Mouse (Mus musculus): Measurements from ENCODE around the gene Card9. TPM values are rescaled to one million over a fixed set of nuclear protein-coding genes. Genes with fewer than 3 reads are reported as not detected.

Card9 gene
- polyA plus RNA-seq, 1 experiment from 2014 or later = 0.79 TPM

DNA sequence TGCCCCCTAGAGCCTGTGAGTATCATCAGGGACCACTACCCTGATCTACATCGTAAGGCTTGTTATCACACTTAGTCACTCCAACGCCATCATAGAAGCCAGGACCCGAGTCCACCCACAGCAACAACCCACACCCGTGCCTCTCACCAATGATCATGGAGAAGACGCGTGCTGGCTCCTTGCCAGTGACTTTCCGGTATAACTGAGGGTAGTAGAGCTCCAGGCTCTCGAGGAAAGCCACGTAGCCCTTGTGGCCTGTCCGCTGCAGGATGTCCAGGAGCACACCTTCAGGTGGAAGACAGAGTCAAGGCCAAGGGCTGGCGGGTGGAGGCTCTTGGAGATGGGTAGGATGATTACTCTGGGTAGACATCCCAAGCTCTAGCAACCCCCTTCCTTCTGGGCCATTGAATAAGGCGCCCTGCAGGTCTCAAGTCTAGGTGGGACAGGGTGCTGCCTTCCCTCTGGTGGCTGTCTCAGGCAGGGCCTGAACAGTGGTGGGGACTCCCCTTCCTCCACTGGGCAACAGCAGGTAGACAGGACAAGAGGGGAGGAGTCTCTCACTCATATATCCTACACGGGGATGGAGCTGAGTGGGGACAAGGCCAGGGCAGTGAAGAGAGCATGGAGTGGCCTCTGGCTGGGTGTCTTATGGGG, 1.9 kb downstream of the Card9 start:
- peak; percentile 25; the same call in 1 of the 2 replicates for ATAC-seq

DNA sequence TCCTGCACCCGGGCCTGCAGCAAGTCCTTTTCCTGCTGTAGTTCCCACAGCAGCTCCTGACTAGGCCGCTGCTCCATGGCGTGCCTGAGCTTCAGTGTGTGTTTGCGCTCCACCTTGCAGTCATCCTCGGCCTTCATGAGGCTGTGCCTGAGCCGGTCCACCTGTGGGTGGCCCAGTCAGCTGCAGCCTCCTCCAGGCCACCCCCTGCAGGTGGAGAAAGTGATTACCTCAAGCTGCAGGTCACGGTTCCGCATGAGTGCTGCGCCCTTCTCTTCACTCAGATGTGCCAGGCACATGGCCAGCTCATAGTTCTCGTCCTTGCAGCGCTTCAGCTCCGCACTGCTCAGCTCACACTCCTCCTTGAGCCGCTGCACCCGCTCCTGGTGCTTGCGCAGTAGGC, 3.2 kb downstream of the Card9 start:
- Histone ChIP-seq H3K4me2 (replicated peaks) (no peak overlapping the region), H3K9ac (no peak overlapping the region), H3K36me3 (no peaks in the 10 kb centered on the region), H3K9me3 (no peaks in the 10 kb centered on the region), H3K27ac (no peak overlapping the region), H3K4me3 (replicated peaks) (no peak overlapping the region), H3K27me3 (replicated peaks) (no peaks in the 10 kb centered on the region), H3K4me1 (replicated peaks) (peaks cover 4% of the 10 kb centered on the region)
- no peak for ATAC-seq
- 50% methylated on average over 15 of the region's 15 CpGs for WGBS

More for the DNA sequence above, 1.9 kb downstream of the Card9 start:
- Histone ChIP-seq H3K4me1 (replicated peaks) (no peaks in the 10 kb centered on the region), H3K4me3 (replicated peaks) (no peak overlapping the region), H3K4me2 (replicated peaks) (no peak overlapping the region), H3K27ac (no peak overlapping the region), H3K36me3 (0 out of 2 replicates have a peak, but pooled peaks cover 5% of the 10 kb centered on the region), H3K27me3 (replicated peaks) (no peaks in the 10 kb centered on the region), H3K9ac (no peak overlapping the region), H3K9me3 (no peaks in the 10 kb centered on the region)
- 85% methylated on average over 13 of the region's 13 CpGs for WGBS

DNA sequence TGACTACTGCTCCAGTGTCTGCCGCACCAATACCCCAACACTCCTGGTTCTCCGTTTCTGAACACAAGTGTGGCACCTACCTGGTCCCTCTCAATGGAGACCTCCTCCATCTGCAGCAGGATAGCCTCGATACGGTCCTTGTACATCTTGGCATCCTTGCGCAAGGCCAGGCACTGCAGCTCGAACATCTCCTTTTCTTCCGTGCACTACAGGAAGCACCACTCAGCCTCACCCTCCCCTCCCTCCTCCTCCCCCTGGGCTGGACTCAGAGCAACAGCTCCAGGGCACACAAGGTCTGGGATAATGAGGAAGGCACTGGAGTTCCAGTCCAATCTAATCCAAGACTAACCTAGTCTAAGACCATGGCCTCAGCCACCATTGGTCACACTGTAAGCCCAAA, 4.0 kb downstream of the Card9 start:
- Histone ChIP-seq H3K9ac (no peak overlapping the region), H3K27me3 (replicated peaks) (no peaks in the 10 kb centered on the region), H3K4me3 (replicated peaks) (no peak overlapping the region), H3K9me3 (no peaks in the 10 kb centered on the region), H3K4me2 (replicated peaks) (no peak overlapping the region), H3K27ac (no peak overlapping the region), H3K36me3 (no peaks in the 10 kb centered on the region), H3K4me1 (replicated peaks) (peaks cover 7% of the 10 kb centered on the region)
- WGBS = 75% methylated on average over 7 of the region's 7 CpGs
- no peak for ATAC-seq

DNA sequence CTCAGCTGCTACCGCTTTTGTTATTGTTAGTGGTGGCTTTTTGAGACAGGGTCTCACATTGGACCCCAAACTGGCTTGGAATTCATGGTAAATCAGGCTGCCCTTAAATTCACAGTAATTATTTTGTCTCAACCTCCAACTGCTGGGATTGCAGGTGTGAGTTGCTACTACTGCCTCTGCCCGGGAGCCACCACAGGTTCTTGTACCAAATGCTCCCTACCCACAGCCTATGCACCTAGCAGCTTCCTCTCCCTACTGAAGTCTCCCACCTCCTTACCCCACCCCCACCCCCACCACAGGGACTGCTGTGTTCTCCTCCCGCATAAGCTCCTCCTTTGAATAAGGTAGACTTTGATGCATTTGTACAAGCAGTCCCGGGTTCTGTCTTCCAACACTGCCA, 4.5 kb downstream of the Card9 start:
- ATAC-seq = no peak
- no peaks in the 10 kb centered on the region for H3K9me3 ChIP-seq
- no peak overlapping the region for H3K9ac ChIP-seq
- no peak overlapping the region for H3K4me2 ChIP-seq (replicated peaks)
- no peak overlapping the region for H3K27ac ChIP-seq
- no peaks in the 10 kb centered on the region for H3K36me3 ChIP-seq
- H3K4me1 ChIP-seq (replicated peaks) = peaks cover 7% of the 10 kb centered on the region
- H3K4me3 ChIP-seq (replicated peaks) = no peak overlapping the region
- 87% methylated on average over 4 of the region's 4 CpGs for WGBS
- no peaks in the 10 kb centered on the region for H3K27me3 ChIP-seq (replicated peaks)

DNA sequence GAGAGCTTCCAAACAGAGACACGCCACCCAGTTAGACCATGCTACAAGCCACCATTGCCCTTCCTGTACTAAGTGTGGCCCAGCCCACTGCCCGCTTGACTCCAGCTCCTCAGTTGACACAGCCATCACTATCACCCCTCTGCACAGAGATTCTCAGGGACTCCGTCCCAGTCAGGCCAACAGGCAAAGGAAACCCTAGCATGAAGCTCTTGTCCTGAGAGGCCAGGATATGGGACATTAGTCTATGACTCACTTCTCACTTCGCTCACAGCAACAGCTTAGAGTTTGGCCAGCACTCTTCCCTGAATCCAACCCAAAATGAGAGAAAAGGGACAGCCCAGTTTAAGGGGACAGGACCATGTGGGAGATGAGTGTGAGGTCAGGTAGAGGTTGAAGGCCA, 6.3 kb downstream of the Card9 start:
- no peaks in the 10 kb centered on the region for H3K27me3 ChIP-seq (replicated peaks)
- ATAC-seq = no peak
- peaks cover 14% of the 10 kb centered on the region for H3K4me1 ChIP-seq (replicated peaks)
- H3K4me3 ChIP-seq (replicated peaks) = no peak overlapping the region
- no peak overlapping the region for H3K9ac ChIP-seq
- no peak overlapping the region for H3K27ac ChIP-seq
- no peaks in the 10 kb centered on the region for H3K9me3 ChIP-seq
- H3K36me3 ChIP-seq = no peaks in the 10 kb centered on the region
- no peak overlapping the region for H3K4me2 ChIP-seq (replicated peaks)
- 91% methylated on average over 4 of the region's 4 CpGs for WGBS

DNA sequence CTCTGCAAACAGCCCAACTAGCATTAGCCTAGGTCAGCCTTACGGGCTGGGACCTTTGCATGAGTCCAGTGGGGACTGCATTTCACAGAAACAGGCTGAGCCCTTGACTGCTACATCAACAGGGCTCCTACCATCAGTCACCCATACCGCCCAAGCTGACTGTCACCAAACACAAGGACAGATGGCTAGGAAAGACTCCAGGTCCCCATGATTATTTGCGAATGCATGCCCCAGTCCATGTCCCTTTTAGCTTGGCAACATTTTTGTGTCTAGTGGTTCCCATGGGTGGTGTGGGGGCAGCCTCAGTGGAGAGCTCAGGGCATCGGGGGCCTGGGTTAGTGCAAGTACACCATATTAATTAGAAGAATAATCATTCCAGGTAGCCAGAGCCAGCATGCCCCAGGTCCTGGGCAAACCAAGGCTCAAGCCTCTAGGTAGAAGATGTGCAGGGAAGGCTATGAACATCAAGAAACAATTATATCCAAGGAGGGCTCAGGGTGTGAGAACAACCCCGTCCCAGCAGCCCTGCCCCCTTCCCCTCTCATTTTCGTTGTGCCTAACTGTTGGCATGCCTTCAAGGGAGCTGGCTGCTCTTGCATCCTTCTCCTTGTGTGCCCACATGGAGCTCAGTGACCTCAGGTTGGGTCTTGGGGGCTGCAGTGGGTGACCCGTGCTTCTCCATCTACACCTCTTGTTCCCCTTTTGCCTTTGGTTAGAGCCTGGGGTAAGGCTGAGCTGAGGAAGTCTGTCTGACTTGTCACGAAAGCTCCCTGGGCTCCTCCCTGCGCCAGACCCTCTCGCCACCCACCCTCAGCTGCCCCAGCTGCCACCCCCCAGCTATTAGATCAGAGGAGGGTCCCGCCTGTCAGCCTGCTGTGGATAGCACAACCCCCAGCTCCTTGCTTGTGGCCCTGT, 7.4 kb downstream of the Card9 start:
- H3K4me1 ChIP-seq (replicated peaks) = peaks cover 19% of the 10 kb centered on the region
- H3K27me3 ChIP-seq (replicated peaks) = no peaks in the 10 kb centered on the region
- H3K4me2 ChIP-seq (replicated peaks) = peak overlapping the region; percentile 98
- H3K4me3 ChIP-seq (replicated peaks) = 0 out of 2 replicates have a peak overlapping the region, but pooled peaks have one; percentile 72
- H3K27ac ChIP-seq = no peak overlapping the region
- peak overlapping the region; percentile 85; the same call in 1 of the 2 replicates for H3K9ac ChIP-seq
- H3K36me3 ChIP-seq = no peaks in the 10 kb centered on the region
- 90% methylated on average over 11 of the region's 11 CpGs for WGBS
- no peak for ATAC-seq
- H3K9me3 ChIP-seq = no peaks in the 10 kb centered on the region

DNA sequence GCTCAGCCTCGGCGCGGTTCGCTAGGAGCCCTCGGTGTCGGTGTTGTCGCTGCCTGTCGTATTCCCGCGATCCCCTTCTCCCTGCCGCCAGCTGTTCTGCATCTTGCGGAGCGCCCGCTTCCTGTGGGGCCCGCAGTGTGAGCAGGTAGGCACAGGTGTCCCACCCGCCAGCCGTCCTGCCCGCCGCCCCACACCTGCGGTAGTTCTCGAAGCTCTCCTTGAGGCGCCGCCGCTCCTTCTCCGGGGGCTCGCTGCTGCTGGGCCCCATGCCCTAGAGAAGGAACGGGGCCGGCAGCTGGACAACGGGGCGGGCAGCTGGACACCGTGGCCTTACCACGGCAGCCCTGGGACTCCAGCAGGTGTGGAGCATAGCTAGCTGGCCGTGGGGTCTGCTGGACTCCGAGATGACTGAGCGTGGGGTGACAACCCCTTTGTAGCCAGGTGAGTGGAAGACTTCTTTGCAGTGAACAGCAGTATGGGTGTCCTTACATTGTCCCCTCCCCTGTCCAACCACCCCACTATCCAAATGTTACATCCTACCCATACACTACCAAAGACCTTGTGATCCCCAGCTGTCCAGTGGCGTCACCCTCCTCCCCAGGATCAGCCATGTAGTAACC, 8.3 kb downstream of the Card9 start:
- Histone ChIP-seq H3K27me3 (replicated peaks) (no peaks in the 10 kb centered on the region), H3K9ac (peak overlapping the region; percentile 85), H3K4me3 (replicated peaks) (peak overlapping the region; percentile 72), H3K4me2 (replicated peaks) (peak overlapping the region; percentile 98), H3K4me1 (replicated peaks) (peaks cover 21% of the 10 kb centered on the region), H3K27ac (no peak overlapping the region; the same call in 1 of the 2 replicates), H3K36me3 (no peaks in the 10 kb centered on the region), H3K9me3 (no peaks in the 10 kb centered on the region)
- peak; percentile 65 for ATAC-seq
- WGBS = 2% methylated on average over 36 of the region's 36 CpGs

DNA sequence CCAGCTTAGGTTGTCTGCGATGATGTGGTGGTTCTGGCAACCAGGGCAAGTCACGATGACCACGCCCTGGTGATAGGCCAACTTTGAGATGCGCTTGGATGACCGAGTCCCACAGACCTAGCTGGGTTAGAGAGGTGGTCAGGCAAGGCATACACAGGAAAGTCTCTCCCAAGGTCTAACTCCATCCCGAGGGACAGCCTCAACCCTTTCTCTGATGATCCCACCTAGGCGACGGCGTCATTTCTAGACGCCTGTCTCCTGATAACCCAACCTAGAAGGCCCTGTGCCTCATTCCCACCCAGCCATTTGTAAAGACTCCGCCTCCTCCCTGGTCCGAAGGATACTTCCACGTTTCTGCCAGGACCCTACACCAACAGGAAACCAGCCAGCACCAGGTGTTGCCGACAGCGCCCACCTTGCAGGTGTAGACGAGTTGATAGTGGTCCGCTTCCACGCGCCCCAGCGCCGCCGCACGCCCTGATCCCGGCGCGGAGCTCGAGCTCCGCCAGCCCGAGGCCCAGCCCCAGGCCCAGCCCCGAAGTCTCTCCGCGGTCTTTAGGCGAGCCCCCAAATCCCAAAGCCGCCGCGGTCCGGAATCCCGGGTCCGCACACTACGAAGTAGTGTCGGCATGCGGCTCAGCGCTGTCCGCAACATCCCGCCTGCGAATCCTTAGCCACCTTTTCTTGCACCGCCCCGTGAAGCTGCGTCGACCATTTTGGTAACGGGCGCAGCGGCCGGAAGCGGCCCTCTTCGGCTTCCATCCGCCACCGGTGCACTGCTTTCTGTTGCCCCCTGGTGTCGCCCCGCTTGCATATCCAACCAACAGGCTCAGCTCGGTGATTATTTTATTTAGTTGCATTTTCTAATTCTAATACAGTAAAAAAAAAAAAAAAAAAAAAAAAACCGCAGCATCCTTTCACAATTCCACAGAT, 9.1 kb downstream of the Card9 start, which contains the start of gene Dnlz:
Gene Dnlz (minus strand): TSS at position 753 of the 933 bp plus-strand sequence.
- H3K4me2 ChIP-seq (replicated peaks) = peak within 1 kb of the TSS; percentile 98
- H3K27me3 ChIP-seq (replicated peaks) = no peaks in the 10 kb centered on the region
- H3K4me1 ChIP-seq (replicated peaks) = peaks cover 21% of the 10 kb centered on the region
- H3K4me3 ChIP-seq (replicated peaks) = peak within 1 kb of the TSS; percentile 72
- H3K9ac ChIP-seq = peak within 1 kb of the TSS; percentile 89
- peaks cover 4% of the 10 kb centered on the region; the same call in 1 of the 2 replicates for H3K36me3 ChIP-seq
- 3% methylated on average over 62 of the region's 62 CpGs for WGBS
- H3K27ac ChIP-seq = peak within 1 kb of the TSS; percentile 89
- peak; percentile 90 for ATAC-seq
- no peaks in the 10 kb centered on the region for H3K9me3 ChIP-seq

DNA sequence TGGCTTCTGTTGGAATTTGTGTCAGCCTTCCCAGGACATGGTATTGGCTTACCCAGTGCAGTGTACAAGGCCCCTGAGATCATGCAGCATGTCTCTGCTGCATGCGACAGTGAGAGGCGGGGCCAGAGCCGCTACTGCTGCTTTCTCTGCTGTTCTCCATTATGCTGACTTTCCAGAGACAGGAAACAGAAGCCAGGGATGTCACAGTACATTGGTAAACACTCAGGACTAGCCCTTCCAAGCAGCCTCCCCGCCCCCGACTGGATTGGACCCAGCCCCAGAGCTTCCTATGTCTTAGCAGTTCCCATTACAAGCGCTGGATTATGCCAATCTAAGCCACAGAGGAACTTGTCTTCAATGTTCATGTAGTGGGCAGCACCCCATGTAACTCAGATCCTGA, 12.5 kb downstream of the Card9 start:
- H3K9ac ChIP-seq = no peak overlapping the region
- H3K9me3 ChIP-seq = no peaks in the 10 kb centered on the region
- H3K27ac ChIP-seq = peak overlapping the region; percentile 37
- peaks cover 22% of the 10 kb centered on the region for H3K4me1 ChIP-seq (replicated peaks)
- no peak overlapping the region for H3K4me3 ChIP-seq (replicated peaks)
- H3K4me2 ChIP-seq (replicated peaks) = no peak overlapping the region
- 42% methylated on average over 6 of the region's 6 CpGs for WGBS
- H3K36me3 ChIP-seq = peaks cover 11% of the 10 kb centered on the region
- ATAC-seq = no peak
- no peaks in the 10 kb centered on the region for H3K27me3 ChIP-seq (replicated peaks)

DNA sequence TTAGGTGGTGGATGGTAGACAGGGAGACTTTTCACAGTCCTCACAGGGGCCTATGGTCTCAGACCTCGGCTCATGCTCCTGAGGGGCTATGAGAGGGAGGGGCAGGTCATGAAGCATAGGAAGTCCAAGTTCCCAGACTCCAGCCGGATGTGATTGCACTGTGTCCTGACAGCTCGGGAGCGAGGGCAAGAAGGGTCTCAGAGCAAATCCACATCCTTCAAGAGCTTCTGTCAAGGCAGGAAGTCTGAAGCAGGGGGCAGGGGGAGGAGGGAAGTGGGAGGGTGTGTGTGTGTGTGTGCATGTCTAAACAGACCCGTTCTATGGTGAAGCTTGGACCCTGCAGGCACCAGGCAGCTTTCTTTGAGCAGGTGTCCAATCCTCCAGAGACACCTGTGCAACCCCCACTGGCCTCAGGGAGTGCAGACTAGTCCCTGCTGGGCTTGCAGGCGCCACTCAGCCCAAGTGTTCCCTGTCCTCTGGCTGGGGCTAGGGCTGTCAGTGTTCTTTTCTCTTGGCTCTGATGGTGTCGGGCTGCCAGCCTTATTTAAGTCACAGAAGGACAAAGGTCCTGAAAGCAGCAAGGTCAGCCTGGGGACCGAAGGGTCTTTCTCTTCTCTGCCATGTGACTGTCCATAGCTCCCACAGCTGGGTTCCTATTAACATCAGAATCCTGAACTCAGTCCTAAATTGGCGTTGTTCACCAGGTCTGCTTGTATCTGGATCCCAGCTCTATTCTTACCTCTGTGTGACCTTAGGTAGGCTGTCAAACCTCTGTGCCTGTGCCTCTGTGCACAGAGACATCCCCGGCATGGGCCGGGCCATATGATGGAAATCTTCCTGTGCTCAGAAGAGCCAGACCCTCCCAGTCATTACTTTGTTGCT, 17.9 kb downstream of the Card9 start:
- Histone ChIP-seq H3K4me2 (replicated peaks) (peak overlapping the region; percentile 31), H3K27ac (peak overlapping the region; percentile 74), H3K4me1 (replicated peaks) (peaks cover 23% of the 10 kb centered on the region), H3K4me3 (replicated peaks) (no peak overlapping the region), H3K9me3 (no peaks in the 10 kb centered on the region), H3K36me3 (peaks cover 22% of the 10 kb centered on the region), H3K27me3 (replicated peaks) (no peaks in the 10 kb centered on the region), H3K9ac (no peak overlapping the region)
- peak; percentile 19; the same call in 1 of the 2 replicates for ATAC-seq
- 51% methylated on average over 11 of the region's 11 CpGs for WGBS

DNA sequence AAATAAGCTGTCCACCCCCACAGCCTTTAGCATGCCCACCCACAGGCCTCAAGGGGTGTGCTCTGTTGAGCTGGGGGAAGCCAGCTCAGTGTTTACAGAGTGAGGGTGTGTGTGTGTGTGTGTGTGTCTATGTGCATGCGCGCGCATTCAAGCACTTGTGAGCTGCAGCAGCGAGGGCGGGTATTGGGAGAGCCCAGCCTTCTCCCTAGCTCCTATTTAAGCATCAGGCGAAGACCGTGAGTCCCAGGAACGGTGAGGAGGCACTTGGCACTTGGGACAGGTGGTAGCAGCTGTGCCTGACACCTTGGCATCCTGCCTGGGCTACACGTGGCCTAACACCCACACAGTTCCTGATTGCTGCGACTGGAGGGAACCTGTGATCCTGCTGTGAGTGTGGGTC, 18.7 kb downstream of the Card9 start:
- Histone ChIP-seq H3K9me3 (no peaks in the 10 kb centered on the region), H3K4me1 (replicated peaks) (peaks cover 23% of the 10 kb centered on the region), H3K9ac (no peak overlapping the region), H3K27me3 (replicated peaks) (no peaks in the 10 kb centered on the region), H3K4me3 (replicated peaks) (no peak overlapping the region), H3K36me3 (peaks cover 22% of the 10 kb centered on the region), H3K4me2 (replicated peaks) (peak overlapping the region; percentile 31; the same call in 1 of the 2 replicates), H3K27ac (peak overlapping the region; percentile 74)
- ATAC-seq = peak; percentile 78
- whole genome bisulfite sequencing = 33% methylated on average over 10 of the region's 10 CpGs
